Mouse (Mus musculus): ENCODE data around the gene Rbm18.
"Not testable (repeated sequence)": the region's sequence is repeated elsewhere in the genome, so short reads cannot be mapped to it uniquely, and the experiment has no call there.

- not testable (repeated sequence) for TF ChIP-seq ZNF384, CHD2 (IDR thresholded peaks at IDR 0.05; ENCODE audit: low read depth, low read length)
These were observed 45.2 kb upstream of the Rbm18 start for GRCm38 (mm10) chr2:36181587-36182368.
